ENCODE assay signal across 8 mouse cellular contexts in genomic region chr17:35194844-35195630, GRCm38 (mm10). TPM values are rescaled to one million over a fixed set of nuclear protein-coding genes. Genes with fewer than 3 reads are reported as not detected.
DNase-seq lines count a peak whose midpoint lies in the region; ATAC-seq lines count a peak whose summit lies in the region.

No protein-coding gene starts in this region.

- 0 out of 2 replicates have a peak overlapping the region, but pooled peaks have one; percentile 10 for H3K9ac ChIP-seq in neural tube, embryonic 11.5 days (ENCODE audit: low read length)
- H3K9ac ChIP-seq in forebrain, embryonic 13.5 days, result peak overlapping the region; percentile 58
- H3K9ac ChIP-seq in liver, embryonic 12.5 days, result peak overlapping the region; percentile 52; the same call in 1 of the 2 replicates
- peak overlapping the region; percentile 71 for H3K9ac ChIP-seq in stomach, embryonic 16.5 days (ENCODE audit: low read length)

- H3K36me3 ChIP-seq in neural tube, embryonic 11.5 days (ENCODE audit: control insufficient read depth, insufficient read depth, low read length), result no peaks in the 10 kb centered on the region
- H3K36me3 ChIP-seq in forebrain, embryonic 13.5 days (ENCODE audit: poor library complexity, severe bottlenecking), result no peaks in the 10 kb centered on the region
- no peaks in the 10 kb centered on the region for H3K36me3 ChIP-seq in liver, embryonic 12.5 days
- H3K36me3 ChIP-seq in stomach, embryonic 16.5 days (ENCODE audit: control insufficient read depth, insufficient read depth, low read length), result no peaks in the 10 kb centered on the region

- peaks cover 25% of the 10 kb centered on the region for H3K27me3 ChIP-seq in neural tube, embryonic 11.5 days (ENCODE audit: control insufficient read depth, insufficient read depth, low read length)
- H3K27me3 ChIP-seq in forebrain, embryonic 13.5 days, result peaks cover 53% of the 10 kb centered on the region
- H3K27me3 ChIP-seq in liver, embryonic 12.5 days (replicated peaks), result peaks cover 53% of the 10 kb centered on the region
- peaks cover 12% of the 10 kb centered on the region for H3K27me3 ChIP-seq in stomach, embryonic 16.5 days (ENCODE audit: control insufficient read depth, insufficient read depth, low read length)

- no peak overlapping the region for H3K27ac ChIP-seq in neural tube, embryonic 11.5 days (ENCODE audit: low read depth, low read length)
- H3K27ac ChIP-seq in forebrain, embryonic 13.5 days, result no peak overlapping the region
- no peak overlapping the region for H3K27ac ChIP-seq in liver, embryonic 12.5 days
- no peak overlapping the region for H3K27ac ChIP-seq in stomach, embryonic 16.5 days (ENCODE audit: low read length)

- H3K4me1 ChIP-seq in neural tube, embryonic 11.5 days (ENCODE audit: control insufficient read depth, insufficient read depth, low read length), result 0 out of 2 replicates have a peak, but pooled peaks cover 3% of the 10 kb centered on the region
- H3K4me1 ChIP-seq in forebrain, embryonic 13.5 days, result peaks cover 10% of the 10 kb centered on the region
- peaks cover 41% of the 10 kb centered on the region for H3K4me1 ChIP-seq in liver, embryonic 12.5 days
- H3K4me1 ChIP-seq in stomach, embryonic 16.5 days (ENCODE audit: control insufficient read depth, insufficient read depth, low read length), result peaks cover 4% of the 10 kb centered on the region; the same call in 1 of the 2 replicates

- no peaks in the 10 kb centered on the region for H3K9me3 ChIP-seq in neural tube, embryonic 11.5 days (ENCODE audit: control insufficient read depth, low read length)
- H3K9me3 ChIP-seq in forebrain, embryonic 13.5 days (replicated peaks), result no peaks in the 10 kb centered on the region
- no peaks in the 10 kb centered on the region for H3K9me3 ChIP-seq in liver, embryonic 12.5 days (replicated peaks)
- no peaks in the 10 kb centered on the region for H3K9me3 ChIP-seq in stomach, embryonic 16.5 days (replicated peaks; ENCODE audit: control insufficient read depth, low read length)

- ATAC-seq in neural tube, embryonic 11.5 days (ENCODE audit: insufficient read depth, low FRiP score, low TSS enrichment), result no peak
- ATAC-seq in forebrain, embryonic 13.5 days, result peak; percentile 6; the same call in 1 of the 2 replicates
- peak; percentile 9; the same call in 1 of the 2 replicates for ATAC-seq in liver, embryonic 12.5 days
- ATAC-seq in stomach, embryonic 16.5 days (ENCODE audit: insufficient read depth, low FRiP score), result no peak; the same call in 1 of the 2 replicates
- ATAC-seq in cerebellum, adult (ENCODE audit: insufficient number of reproducible peaks, low FRiP score, low TSS enrichment), result no peak

- 39% methylated on average over 19 of the region's 19 CpGs for WGBS in neural tube, embryonic 11.5 days
- WGBS in forebrain, embryonic 13.5 days, result 47% methylated on average over 19 of the region's 19 CpGs
- WGBS in liver, embryonic 12.5 days (ENCODE audit: insufficient replicate concordance), result 40% methylated on average over 19 of the region's 19 CpGs
- 33% methylated on average over 19 of the region's 19 CpGs for WGBS in stomach, embryonic 16.5 days

- peak overlapping the region; percentile 60 for H3K4me2 ChIP-seq in neural tube, embryonic 11.5 days (ENCODE audit: low read depth)
- H3K4me2 ChIP-seq in forebrain, embryonic 13.5 days, result peak overlapping the region; percentile 71
- H3K4me2 ChIP-seq in liver, embryonic 12.5 days, result peak overlapping the region; percentile 80
- H3K4me2 ChIP-seq in stomach, embryonic 16.5 days (ENCODE audit: low read depth, low read length), result peak overlapping the region; percentile 88

- no peak for DNase-seq in neural tube, embryonic 11.5 days (ENCODE audit: low spot score)
- no peak for DNase-seq in neural tube, embryonic 10.5 days (ENCODE audit: extremely low spot score, low spot score)
- no peak for DNase-seq in testis, postnatal 14 days (ENCODE audit: low spot score)
- DNase-seq in gastrocnemius, postnatal 4 days (ENCODE audit: low spot score in 2 of 2), result no peak

- peak overlapping the region; percentile 31 for H3K4me3 ChIP-seq in neural tube, embryonic 11.5 days (ENCODE audit: low read depth, low read length)
- H3K4me3 ChIP-seq in forebrain, embryonic 13.5 days, result peak overlapping the region; percentile 41
- H3K4me3 ChIP-seq in liver, embryonic 12.5 days, result peak overlapping the region; percentile 54
- H3K4me3 ChIP-seq in stomach, embryonic 16.5 days (replicated peaks; ENCODE audit: low read length), result peak overlapping the region; percentile 51

RNA-seq across cellular contexts. Expression of gene Ltb, which starts 0.8 kb away (rescaled TPM):
- 0.27 TPM in 1 of 2 replicates, not detected in the other for polyA plus RNA-seq in neural tube, embryonic 11.5 days (2014; fragmentation: Nextera tagmentation; extraction: Ambion mirVana)
- polyA plus RNA-seq in forebrain, embryonic 13.5 days (2015; fragmentation: Nextera tagmentation; extraction: Ambion mirVana), result 0.20 TPM in 1 of 2 replicates, not detected in the other
- 1.2 and 1.3 TPM in 2 replicates for polyA plus RNA-seq in liver, embryonic 12.5 days (2016; fragmentation: Nextera tagmentation; extraction: Ambion mirVana)
- 2.0 TPM in 2 replicates for polyA plus RNA-seq in stomach, embryonic 16.5 days (2015; fragmentation: Nextera tagmentation; extraction: Ambion mirVana)
- under 1 TPM; 0.74 to 0.78 TPM for total RNA-seq in gastrocnemius, postnatal 4 days (2021)

RNA-seq across cellular contexts. Expression of gene Tnf, which starts 6.8 kb away (rescaled TPM):
- 0.16 TPM in 1 of 2 replicates, not detected in the other for polyA plus RNA-seq in neural tube, embryonic 11.5 days (2014; fragmentation: Nextera tagmentation; extraction: Ambion mirVana)
- not detected in 2 replicates for polyA plus RNA-seq in forebrain, embryonic 13.5 days (2015; fragmentation: Nextera tagmentation; extraction: Ambion mirVana)
- 0.33 and 0.36 TPM in 2 replicates for polyA plus RNA-seq in liver, embryonic 12.5 days (2016; fragmentation: Nextera tagmentation; extraction: Ambion mirVana)
- 0.32 TPM in 1 of 2 replicates, not detected in the other for polyA plus RNA-seq in stomach, embryonic 16.5 days (2015; fragmentation: Nextera tagmentation; extraction: Ambion mirVana)
- 1 to 10 TPM; 1.1 to 1.7 TPM for total RNA-seq in gastrocnemius, postnatal 4 days (2021)

RNA-seq across cellular contexts. Expression of gene Lst1, which starts 6.8 kb away (rescaled TPM):
- 5.8 and 9.1 TPM in 2 replicates for polyA plus RNA-seq in neural tube, embryonic 11.5 days (2014; fragmentation: Nextera tagmentation; extraction: Ambion mirVana)
- polyA plus RNA-seq in forebrain, embryonic 13.5 days (2015; fragmentation: Nextera tagmentation; extraction: Ambion mirVana), result 3.5 and 4.2 TPM in 2 replicates
- 20.8 and 23.7 TPM in 2 replicates for polyA plus RNA-seq in liver, embryonic 12.5 days (2016; fragmentation: Nextera tagmentation; extraction: Ambion mirVana)
- polyA plus RNA-seq in stomach, embryonic 16.5 days (2015; fragmentation: Nextera tagmentation; extraction: Ambion mirVana), result 28.1 and 29.9 TPM in 2 replicates
- 10 to 100 TPM in 1 of 2 experiments, 1 to 10 TPM in 1; 7.7 to 11.1 TPM for total RNA-seq in gastrocnemius, postnatal 4 days (2021)

RNA-seq across cellular contexts. Expression of gene Lta, which starts 10.1 kb away (rescaled TPM):
- 0.28 TPM in 1 of 2 replicates, not detected in the other for polyA plus RNA-seq in neural tube, embryonic 11.5 days (2014; fragmentation: Nextera tagmentation; extraction: Ambion mirVana)
- 0.16 TPM in 1 of 2 replicates, not detected in the other for polyA plus RNA-seq in forebrain, embryonic 13.5 days (2015; fragmentation: Nextera tagmentation; extraction: Ambion mirVana)
- 0.12 TPM in 1 of 2 replicates, not detected in the other for polyA plus RNA-seq in liver, embryonic 12.5 days (2016; fragmentation: Nextera tagmentation; extraction: Ambion mirVana)
- polyA plus RNA-seq in stomach, embryonic 16.5 days (2015; fragmentation: Nextera tagmentation; extraction: Ambion mirVana), result 0.44 and 0.46 TPM in 2 replicates
- under 1 TPM; 0.31 to 0.32 TPM for total RNA-seq in gastrocnemius, postnatal 4 days (2021)

RNA-seq across cellular contexts. Expression of gene Aif1, which starts 19.2 kb away (rescaled TPM):
- polyA plus RNA-seq in neural tube, embryonic 11.5 days (2014; fragmentation: Nextera tagmentation; extraction: Ambion mirVana), result 4.1 and 6.7 TPM in 2 replicates
- 5.6 and 6.0 TPM in 2 replicates for polyA plus RNA-seq in forebrain, embryonic 13.5 days (2015; fragmentation: Nextera tagmentation; extraction: Ambion mirVana)
- 10.5 and 11.6 TPM in 2 replicates for polyA plus RNA-seq in liver, embryonic 12.5 days (2016; fragmentation: Nextera tagmentation; extraction: Ambion mirVana)
- polyA plus RNA-seq in stomach, embryonic 16.5 days (2015; fragmentation: Nextera tagmentation; extraction: Ambion mirVana), result 19.9 and 20.2 TPM in 2 replicates
- total RNA-seq in gastrocnemius, postnatal 4 days (2021), result 1 to 10 TPM; 6.0 to 6.3 TPM

Comparison
In these comparisons a context has a peak if more than half of its experiments do, and no peak if none do; other contexts are left out.
1. ATAC-seq: peak in forebrain, embryonic 13.5 days (single experiment) and liver, embryonic 12.5 days (single experiment); none in neural tube, embryonic 11.5 days (single experiment), stomach, embryonic 16.5 days (single experiment) and cerebellum, adult (single experiment).
2. H3K9ac ChIP-seq: peak in every context shown above with its lines; median percentile 71 in stomach, embryonic 16.5 days; 58 in forebrain, embryonic 13.5 days; 52 in liver, embryonic 12.5 days; 10 in neural tube, embryonic 11.5 days.
3. Peak in every context shown above with its lines, with median percentiles within 50 percentile points of each other: H3K4me2 ChIP-seq and H3K4me3 ChIP-seq.